Comparison of ENCODE assay signal across 8 mouse cellular contexts in genomic region chr10:128440407-128440806, GRCm38 (mm10). TPM values are rescaled to one million over a fixed set of nuclear protein-coding genes. Genes with fewer than 3 reads are reported as not detected.
A peak's percentile ranks its signal among the peaks of the same experiment; 100 is the strongest.
DNase-seq lines count a peak whose midpoint lies in the region; TF ChIP-seq lines count a peak whose summit lies in the region.
"Had no signal": no experiment of that assay in that cellular context is flagged by ENCODE, and none has a peak within 500 bp of the region (broad histone marks: within the 10 kb centered on the region; RNA-seq: fewer than 3 reads in every experiment).

No protein-coding gene starts in this region.

- H3K4me3 ChIP-seq in liver, adult 2 months (ENCODE audit: insufficient read depth, low read depth, low read length), result no peak overlapping the region
- H3K4me3 ChIP-seq: neural tube, embryonic 12.5 days had no signal

- H3K27me3 ChIP-seq in liver, adult 2 months (ENCODE audit: control insufficient read depth, insufficient read depth, low read length), result no peaks in the 10 kb centered on the region
- H3K27me3 ChIP-seq in splenic B cell, adult 2 months (ENCODE audit: control insufficient read depth, insufficient read depth, low read length, poor library complexity, severe bottlenecking), result no peaks in the 10 kb centered on the region
- H3K27me3 ChIP-seq: neural tube, embryonic 12.5 days had no signal

- 61% methylated on average over 10 of the region's 10 CpGs for WGBS in liver, adult 2 months

- no peak for DNase-seq in liver, adult 2 months (ENCODE audit: extremely low read depth, low read depth, low spot score)
- no peak for DNase-seq in liver
- DNase-seq in ZHBTc4 (ENCODE audit: low read depth, low spot score), result peak; percentile 61
- DNase-seq in induced T-regulatory cell, adult 2 months (ENCODE audit: low read depth), result peak; percentile 69
- DNase-seq in splenic B cell, adult 2 months (ENCODE audit: low read depth, low spot score), result peak; percentile 69
- DNase-seq in layer of hippocampus, adult 9-11 months, result no peak
- DNase-seq in frontal cortex, postnatal 36 days (ENCODE audit: low spot score in 2 of 2), result no peak

- TF ChIP-seq POLR2A in liver, adult 2 months (IDR thresholded peaks at IDR 0.05; ENCODE audit: extremely low read depth, insufficient read depth, low read length), result no peak

- H3K27ac ChIP-seq in liver, adult 2 months (replicated peaks; ENCODE audit: insufficient read depth, low read depth, low read length), result no peak overlapping the region
- H3K27ac ChIP-seq: neural tube, embryonic 12.5 days had no signal

- peaks cover 7% of the 10 kb centered on the region for H3K36me3 ChIP-seq in liver, adult 2 months (ENCODE audit: control insufficient read depth, insufficient read depth, low read length)
- H3K36me3 ChIP-seq in splenic B cell, adult 2 months (ENCODE audit: control insufficient read depth, insufficient read depth, low read length, poor library complexity, severe bottlenecking), result peaks cover 12% of the 10 kb centered on the region

- 0 out of 2 replicates have a peak, but pooled peaks cover under 1% of the 10 kb centered on the region for H3K4me1 ChIP-seq in liver, adult 2 months (ENCODE audit: control insufficient read depth, insufficient read depth, low read length)
- H3K4me1 ChIP-seq: neural tube, embryonic 12.5 days had no signal

- H3K79me2 ChIP-seq in liver, adult 2 months (ENCODE audit: control insufficient read depth, insufficient read depth, low read length), result no peaks in the 10 kb centered on the region

- TF ChIP-seq CTCF in liver, adult 2 months (IDR thresholded peaks at IDR 0.05; ENCODE audit: low read depth, low read length), result peak; percentile 26; the same call in 1 of the 2 replicates

- no peak overlapping the region for H3K9ac ChIP-seq in liver, adult 2 months (ENCODE audit: low read depth, low read length)
- H3K9ac ChIP-seq: neural tube, embryonic 12.5 days had no signal

RNA-seq across cellular contexts. Expression of gene Smarcc2, which starts 18.6 kb away (rescaled TPM):
- total RNA-seq in liver, adult 2 months (2014; rRNA removed), result 13.8 and 21.9 TPM in 2 replicates
- 63.1 and 64.5 TPM in 2 replicates for polyA plus RNA-seq in liver, adult 2 months (2012; rRNA removed)

RNA-seq across cellular contexts. Expression of gene Rnf41, which starts 28.9 kb away (rescaled TPM):
- total RNA-seq in liver, adult 2 months (2014; rRNA removed), result 5.1 and 6.6 TPM in 2 replicates
- polyA plus RNA-seq in liver, adult 2 months (2012; rRNA removed), result 5.9 TPM in 2 replicates

RNA-seq across cellular contexts. Expression of gene Nabp2, which starts 29.1 kb away (rescaled TPM):
- total RNA-seq in liver, adult 2 months (2014; rRNA removed), result 12.9 and 17.0 TPM in 2 replicates
- polyA plus RNA-seq in liver, adult 2 months (2012; rRNA removed), result 22.3 and 27.9 TPM in 2 replicates

RNA-seq across cellular contexts. Expression of gene Slc39a5, which starts 39.4 kb away (rescaled TPM):
- 2.4 and 3.2 TPM in 2 replicates for total RNA-seq in liver, adult 2 months (2014; rRNA removed)
- 2.0 and 8.9 TPM in 2 replicates for polyA plus RNA-seq in liver, adult 2 months (2012; rRNA removed)
- polyA plus RNA-seq: neural tube, embryonic 12.5 days had no signal

RNA-seq across cellular contexts. Expression of gene Myl6, which starts 53.5 kb away (rescaled TPM):
- total RNA-seq in liver, adult 2 months (2014; rRNA removed), result 477 and 556 TPM in 2 replicates
- polyA plus RNA-seq in liver, adult 2 months (2012; rRNA removed), result 553 and 575 TPM in 2 replicates

Comparison
In these comparisons a context has a peak if more than half of its experiments do, and no peak if none do; other contexts are left out.
1. DNase-seq: peak in ZHBTc4 (single experiment), induced T-regulatory cell, adult 2 months (single experiment) and splenic B cell, adult 2 months (single experiment); none in liver, adult 2 months (single experiment), liver (single experiment), layer of hippocampus, adult 9-11 months (single experiment) and frontal cortex, postnatal 36 days (0 of 2).